Mouse (Mus musculus) monocyte, adult 2 months (primary cell): Measurements from ENCODE around the gene Mapkapk2.
A peak's percentile ranks its signal among the peaks of the same experiment; 100 is the strongest.
"Not testable (repeated sequence)": the region's sequence is repeated elsewhere in the genome, so short reads cannot be mapped to it uniquely, and the experiment has no call there.

Experiments used
- DNase-seq, 2 experiments: peaks; one replicate each; pipeline ENCODE4 v3.0.0; 2022; ENCODE audit warnings: low spot score in 2 of 2, low read depth in 1 of 2

Mapkapk2 gene

GRCm38 (mm10) chr1:131050617-131051016 is 47.0 kb downstream of the Mapkapk2 start:
- no peak for DNase-seq

GRCm38 (mm10) chr1:131050011-131050410 is 47.6 kb downstream of the Mapkapk2 start:
- DNase-seq: no peak

DNA sequence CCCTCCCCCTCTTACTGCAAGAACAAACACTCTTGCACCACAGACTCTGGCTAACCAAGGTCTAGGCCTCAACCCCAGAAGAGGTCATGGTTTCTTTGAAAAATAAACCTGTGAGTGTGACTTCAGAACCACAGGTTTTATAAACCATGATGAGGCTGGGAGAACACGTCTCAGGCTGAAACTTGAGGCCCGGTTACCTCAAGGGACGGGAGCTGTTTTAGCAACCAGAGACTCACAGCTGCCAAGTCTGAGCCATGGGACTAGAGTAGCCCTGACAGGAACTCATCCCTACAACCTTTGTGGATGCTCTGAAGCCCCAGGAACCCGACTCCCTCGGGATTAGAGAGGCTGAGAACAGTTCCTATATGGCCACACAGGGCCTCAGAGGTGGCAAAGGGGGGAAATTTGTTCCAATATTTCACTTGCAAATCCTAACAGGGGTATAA is 48.2 kb downstream of the Mapkapk2 start:
- DNase-seq: no peak

GRCm38 (mm10) chr1:131048946-131049345 is 48.7 kb downstream of the Mapkapk2 start:
- no peak for DNase-seq

- no peak for DNase-seq
Measured at GRCm38 (mm10) chr1:131048121-131048863, 49.3 kb downstream of the Mapkapk2 start.

- DNase-seq: no peak
Measured at GRCm38 (mm10) chr1:131046607-131047006, 51.0 kb downstream of the Mapkapk2 start.

DNA sequence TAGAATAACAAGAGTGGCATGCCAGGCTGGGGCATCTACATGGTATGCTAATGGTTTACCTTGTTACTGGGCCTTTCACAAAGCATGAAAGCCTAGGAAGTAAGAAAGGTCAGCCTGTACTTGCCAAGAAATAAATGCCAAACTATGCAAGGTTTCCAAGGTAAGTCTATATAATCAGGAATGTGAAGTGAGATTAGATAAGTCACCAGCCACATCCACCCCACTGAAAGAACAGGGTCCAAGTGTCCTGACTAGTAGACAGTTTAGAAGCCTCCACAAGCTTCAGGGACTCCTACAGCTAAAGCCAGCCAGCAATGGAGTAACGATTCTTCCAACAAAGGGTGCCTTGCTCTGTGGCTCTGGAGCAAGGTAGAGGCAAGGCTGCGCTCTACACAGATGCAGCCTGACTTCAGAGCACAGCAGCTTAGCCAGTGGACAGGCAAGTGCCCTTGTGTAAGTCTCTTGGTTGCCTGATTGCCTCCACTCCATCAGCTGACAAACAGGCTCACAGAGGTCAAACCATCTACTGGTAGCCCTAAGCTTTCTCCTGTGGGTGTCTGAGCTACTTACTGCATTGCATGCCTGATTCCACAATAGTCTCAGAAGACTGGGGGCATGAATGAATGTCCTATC is 51.8 kb downstream of the Mapkapk2 start:
- no peak for DNase-seq

- DNase-seq: no peak
Measured at GRCm38 (mm10) chr1:131043636-131044035, 54.0 kb downstream of the Mapkapk2 start.

GRCm38 (mm10) chr1:131042721-131043120 is 54.9 kb downstream of the Mapkapk2 start:
- no peak for DNase-seq

- no peak for DNase-seq
Measured at GRCm38 (mm10) chr1:131042263-131042662, 55.4 kb downstream of the Mapkapk2 start.

- DNase-seq: no peak
Measured at GRCm38 (mm10) chr1:131039479-131039878, 58.1 kb downstream of the Mapkapk2 start.

DNA sequence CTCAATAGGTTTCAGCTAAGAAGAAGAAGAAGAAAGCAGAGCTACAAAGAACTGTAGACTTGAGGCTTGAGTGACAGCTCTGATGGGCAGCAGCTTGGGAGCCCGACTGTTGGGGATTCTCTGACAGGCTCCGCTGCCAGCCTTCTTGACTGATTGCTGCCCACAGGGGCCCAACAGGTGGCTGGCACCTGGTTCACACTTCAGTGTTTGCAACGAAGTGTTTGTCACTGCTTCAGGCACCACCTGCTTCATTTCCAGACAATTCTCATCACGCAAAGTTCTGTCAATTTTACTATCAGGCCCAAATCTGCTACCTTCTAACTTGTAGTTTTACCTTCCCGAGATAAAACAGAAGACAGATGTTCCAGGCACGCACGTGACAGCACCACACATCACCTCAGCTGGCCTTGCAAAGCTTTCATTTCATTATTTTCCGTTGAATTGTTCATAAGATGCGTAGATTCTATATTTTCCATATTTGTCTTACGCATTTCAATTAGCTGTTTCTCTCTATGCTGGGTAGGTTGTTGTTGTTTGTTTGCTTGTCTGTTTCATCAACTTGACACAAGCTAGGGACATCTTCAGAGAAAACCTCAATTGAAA is 59.1 kb downstream of the Mapkapk2 start:
- no peak for DNase-seq

DNA sequence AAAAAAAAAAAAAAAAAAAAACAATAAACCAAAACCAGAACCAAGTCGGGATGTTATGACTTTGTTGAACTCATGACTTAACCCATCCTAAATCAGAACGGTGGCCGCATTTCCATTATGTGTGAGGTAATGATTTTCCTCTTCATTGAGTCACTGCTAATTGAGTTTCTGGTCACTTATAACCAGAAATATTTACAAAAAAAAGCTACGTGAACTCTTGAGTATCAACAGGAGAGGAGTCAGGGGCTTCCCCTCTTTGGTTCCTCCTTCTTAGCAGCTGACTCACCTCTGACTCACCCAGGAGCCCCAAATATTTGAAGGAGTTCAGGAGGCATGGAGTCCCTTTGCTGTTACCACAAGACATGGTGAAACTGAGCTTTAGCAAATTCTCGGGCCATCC is 59.6 kb downstream of the Mapkapk2 start:
- DNase-seq: peak; percentile 44 to 58

GRCm38 (mm10) chr1:131031267-131031666 is 66.4 kb downstream of the Mapkapk2 start:
- no peak for DNase-seq

DNA sequence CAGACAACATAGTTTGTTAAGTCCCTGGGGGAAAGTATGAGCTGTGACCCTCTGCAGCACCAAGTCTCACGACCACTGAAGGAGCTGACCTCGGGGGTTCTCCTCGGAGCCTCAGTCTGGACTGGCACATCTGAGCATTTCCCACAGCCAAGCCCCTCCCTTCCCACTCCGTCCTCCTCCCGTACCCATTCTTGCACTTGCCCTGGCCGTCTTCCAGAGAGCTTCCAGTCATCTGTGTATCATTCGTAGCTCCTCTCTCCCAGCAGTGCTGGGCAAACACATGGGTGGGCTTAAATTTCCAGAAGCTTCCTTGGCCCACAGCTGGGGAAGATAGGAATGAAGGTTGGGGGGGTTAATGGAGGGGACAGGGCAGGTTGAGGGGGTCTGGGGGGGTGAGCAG is 67.4 kb downstream of the Mapkapk2 start:
- DNase-seq: no peak

- no peak for DNase-seq
Measured at GRCm38 (mm10) chr1:131029215-131029614, 68.4 kb downstream of the Mapkapk2 start.

DNA sequence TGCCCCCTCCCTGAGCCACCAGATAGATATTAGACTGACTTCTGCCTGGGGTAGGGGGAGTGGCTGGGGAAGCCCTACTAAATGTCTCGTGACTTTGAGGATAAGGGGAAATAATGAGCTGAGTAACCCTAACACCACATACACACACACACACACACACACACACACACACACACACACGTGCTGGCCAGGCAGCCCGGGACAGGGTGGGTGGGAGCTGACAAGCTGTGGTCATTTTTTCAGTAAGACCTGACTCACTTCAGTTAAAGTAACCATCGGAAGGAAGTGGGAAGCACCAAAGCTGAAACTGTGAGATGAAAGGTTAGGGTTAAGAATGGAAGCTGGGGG is 71.8 kb downstream of the Mapkapk2 start:
- no peak for DNase-seq

DNA sequence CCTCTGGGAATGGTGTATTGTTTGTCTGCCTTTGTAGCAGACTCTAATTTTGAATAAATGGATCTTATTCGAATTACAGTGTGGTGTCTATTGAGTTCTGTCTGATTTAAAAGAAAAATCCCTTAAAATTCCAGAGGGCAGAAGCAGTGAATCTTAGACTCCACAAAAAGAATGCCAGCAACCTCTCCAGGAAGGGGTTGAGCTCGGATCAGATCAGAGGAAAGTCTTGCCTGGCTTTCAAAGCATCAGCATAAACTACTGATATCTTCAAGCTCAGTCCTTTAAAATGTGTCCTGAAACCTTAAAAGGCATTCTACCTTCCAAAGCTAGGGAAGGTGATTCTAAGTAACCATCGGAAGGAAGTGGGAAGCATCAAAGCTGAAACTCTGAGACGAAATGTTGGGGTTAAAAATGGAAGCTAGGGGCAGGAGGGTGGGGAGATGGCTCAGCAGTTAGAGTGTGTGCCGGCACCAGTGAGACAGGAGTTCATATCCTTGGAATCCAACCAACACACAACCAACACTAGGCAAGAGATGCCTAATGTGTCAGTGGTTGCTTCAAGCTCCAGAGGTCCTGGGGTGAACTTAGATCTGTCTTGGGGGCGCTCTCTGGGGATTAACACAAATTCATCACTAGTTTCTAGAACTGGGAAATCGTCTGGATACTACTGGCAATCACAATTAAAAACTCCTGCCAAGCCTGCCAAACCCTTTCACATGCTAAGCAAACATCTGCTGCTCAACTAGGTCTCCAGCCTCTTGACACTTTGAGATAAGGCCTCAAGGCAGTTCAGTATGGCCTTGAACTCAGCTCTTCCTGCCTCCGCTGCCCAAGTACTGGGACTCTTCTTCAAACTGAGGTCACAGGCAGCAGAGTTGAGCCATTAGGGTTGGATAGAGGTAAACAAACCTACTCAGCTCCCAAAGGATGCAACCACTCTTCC is 72.5 kb downstream of the Mapkapk2 start:
- DNase-seq: no peak

- not testable (repeated sequence) for DNase-seq
Measured at GRCm38 (mm10) chr1:131023250-131023858, 74.3 kb downstream of the Mapkapk2 start.

GRCm38 (mm10) chr1:131022591-131023249 is 74.9 kb downstream of the Mapkapk2 start:
- DNase-seq: no peak
